Mouse (Mus musculus): ENCODE measurements around the gene Lman2. TPM values are rescaled to one million over a fixed set of nuclear protein-coding genes. Genes with fewer than 3 reads are reported as not detected.

The Lman2 gene
- polyA plus RNA-seq, 1 experiment, result 81.4 TPM

DNA sequence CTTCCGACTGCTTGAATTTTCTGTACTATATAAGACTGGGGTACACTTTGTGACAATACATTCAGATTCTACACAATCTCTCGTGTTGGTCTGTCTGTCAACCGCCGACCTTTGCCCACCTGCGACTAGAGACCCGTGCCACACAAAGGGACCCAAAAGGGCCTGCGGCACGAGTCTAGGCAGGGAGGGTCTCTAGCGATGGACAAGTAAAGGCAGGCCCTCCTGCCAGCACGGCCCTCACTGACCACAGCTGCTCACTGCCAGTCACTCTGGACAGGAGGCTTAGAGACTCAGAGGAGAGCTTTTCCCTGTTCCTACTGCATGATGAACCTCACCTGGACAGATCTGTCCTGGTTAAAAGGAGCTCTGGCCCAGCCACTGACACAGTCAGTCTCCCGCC, 20.1 kb downstream of the Lman2 start:
- Histone ChIP-seq H3K27me3 (ENCODE audit: control insufficient read depth, insufficient read depth, insufficient read length) (no peaks in the 10 kb centered on the region), H3K36me3 (ENCODE audit: control insufficient read depth, insufficient read depth) (peaks cover 36% of the 10 kb centered on the region), H3ac (ENCODE audit: control insufficient read depth, insufficient read length, low read depth) (no peak overlapping the region), H3K4me3 (ENCODE audit: insufficient read depth, poor library complexity, severe bottlenecking) (no peak overlapping the region), H3K79me3 (ENCODE audit: low read depth) (no peaks in the 10 kb centered on the region), H3K79me2 (ENCODE audit: control insufficient read depth, insufficient read depth) (no peaks in the 10 kb centered on the region)
- TF ChIP-seq USF1 (IDR thresholded peaks at IDR 0.05; ENCODE audit: low read depth) (no peak), MYOD1 (IDR thresholded peaks at IDR 0.05; ENCODE audit: control insufficient read depth, insufficient read length, low read depth) (no peak), CEBPB (IDR thresholded peaks at IDR 0.05; ENCODE audit: low read depth) (no peak), MYOG (IDR thresholded peaks at IDR 0.05; ENCODE audit: control insufficient read depth, extremely low read depth, insufficient read length) (no peak), MAX (IDR thresholded peaks at IDR 0.05) (no peak)

DNA sequence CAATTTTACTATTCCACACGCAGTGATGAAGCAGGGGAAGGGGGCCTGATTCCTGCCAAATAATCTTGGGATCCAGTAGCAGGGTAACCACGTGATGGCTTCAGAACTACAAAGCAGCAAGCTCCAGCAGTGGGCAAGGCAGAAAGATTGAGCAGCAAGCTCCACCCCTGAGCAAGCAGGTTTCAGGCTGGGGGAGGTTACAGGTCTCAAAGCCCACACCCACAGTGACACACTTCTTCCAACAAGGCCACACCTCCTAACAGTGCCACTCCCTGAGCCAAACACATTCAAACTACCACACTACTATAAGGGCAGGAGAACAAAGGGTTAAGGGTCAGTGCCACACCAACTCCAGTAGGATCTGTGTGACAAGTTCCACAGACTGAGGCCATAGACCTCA, 23.3 kb downstream of the Lman2 start:
- TF ChIP-seq MAX (IDR thresholded peaks at IDR 0.05), result no peak
- peak; percentile 60 for TF ChIP-seq USF1 (IDR thresholded peaks at IDR 0.05; ENCODE audit: low read depth)
- no peak overlapping the region for H3K4me3 ChIP-seq (ENCODE audit: insufficient read depth, poor library complexity, severe bottlenecking)
- H3K36me3 ChIP-seq (ENCODE audit: control insufficient read depth, insufficient read depth), result peaks cover 5% of the 10 kb centered on the region
- no peak overlapping the region for H3ac ChIP-seq (ENCODE audit: control insufficient read depth, insufficient read length, low read depth)
- H3K27me3 ChIP-seq (ENCODE audit: control insufficient read depth, insufficient read depth, insufficient read length), result no peaks in the 10 kb centered on the region
- H3K79me3 ChIP-seq (ENCODE audit: low read depth), result no peaks in the 10 kb centered on the region
- no peaks in the 10 kb centered on the region for H3K79me2 ChIP-seq (ENCODE audit: control insufficient read depth, insufficient read depth)

DNA sequence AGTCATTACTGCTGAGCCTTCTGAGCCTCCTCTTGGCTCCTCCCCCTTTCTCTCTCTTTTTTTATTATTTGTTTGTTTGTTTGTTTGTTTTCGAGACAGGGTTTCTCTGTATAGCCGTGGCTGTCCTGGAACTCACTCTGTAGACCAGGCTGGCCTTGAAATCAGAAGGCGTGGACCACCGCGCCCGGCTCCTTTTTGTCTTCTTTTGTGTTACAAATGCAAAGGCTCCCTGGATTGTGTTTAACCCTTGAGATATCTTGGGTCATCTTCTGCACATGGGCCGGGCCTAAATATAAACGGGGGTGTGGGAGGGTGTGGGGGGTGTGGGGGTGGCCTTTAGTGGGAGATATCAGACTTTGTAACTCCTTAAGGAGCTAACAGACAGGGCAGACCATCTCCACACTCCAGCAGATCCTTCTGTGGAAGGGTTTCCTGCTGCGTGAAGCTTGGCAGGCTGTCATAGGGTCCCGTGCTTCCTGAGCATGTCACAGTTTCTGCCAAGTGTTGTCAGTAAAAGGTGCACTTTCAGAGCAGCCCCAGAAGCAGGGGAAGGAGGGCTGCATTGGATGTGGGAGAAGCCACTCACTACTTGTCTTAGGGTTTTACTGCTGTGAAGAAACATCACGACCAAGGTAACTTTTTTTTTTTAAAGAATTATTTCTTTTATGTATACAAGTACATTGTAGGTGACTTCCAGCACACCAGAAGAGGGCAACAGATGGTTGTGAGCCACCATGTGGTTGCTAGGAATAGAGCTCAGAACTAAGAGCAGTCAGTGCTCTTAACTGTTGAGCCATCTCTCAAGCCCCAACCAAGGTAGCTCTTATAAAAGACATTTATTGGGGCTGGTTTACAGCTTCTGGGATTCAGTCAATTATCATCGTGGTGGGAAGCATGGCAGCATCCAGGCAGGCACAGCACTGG, 24.2 kb downstream of the Lman2 start:
- H3K4me3 ChIP-seq (ENCODE audit: insufficient read depth, poor library complexity, severe bottlenecking), result no peak overlapping the region
- H3K36me3 ChIP-seq (ENCODE audit: control insufficient read depth, insufficient read depth), result no peaks in the 10 kb centered on the region
- no peak overlapping the region for H3ac ChIP-seq (ENCODE audit: control insufficient read depth, insufficient read length, low read depth)
- no peaks in the 10 kb centered on the region for H3K79me2 ChIP-seq (ENCODE audit: control insufficient read depth, insufficient read depth)
- H3K79me3 ChIP-seq (ENCODE audit: low read depth), result no peaks in the 10 kb centered on the region
- TF ChIP-seq MAX (IDR thresholded peaks at IDR 0.05), result no peak
- no peak for TF ChIP-seq CTCF (IDR thresholded peaks at IDR 0.05; ENCODE audit: control insufficient read depth, insufficient read depth, insufficient read length)
- TF ChIP-seq MYOG (IDR thresholded peaks at IDR 0.05; ENCODE audit: control insufficient read depth, extremely low read depth, insufficient read length), result no peak
- no peak for TF ChIP-seq USF1 (IDR thresholded peaks at IDR 0.05; ENCODE audit: low read depth)
- TF ChIP-seq CEBPB (IDR thresholded peaks at IDR 0.05; ENCODE audit: low read depth), result no peak
- no peak for TF ChIP-seq FOSL1 (IDR thresholded peaks at IDR 0.05; ENCODE audit: insufficient read depth, low read length, poor library complexity, severe bottlenecking)
- no peak for TF ChIP-seq MYOD1 (IDR thresholded peaks at IDR 0.05; ENCODE audit: control insufficient read depth, insufficient read length, low read depth)
- H3K27me3 ChIP-seq (ENCODE audit: control insufficient read depth, insufficient read depth, insufficient read length), result no peaks in the 10 kb centered on the region

DNA sequence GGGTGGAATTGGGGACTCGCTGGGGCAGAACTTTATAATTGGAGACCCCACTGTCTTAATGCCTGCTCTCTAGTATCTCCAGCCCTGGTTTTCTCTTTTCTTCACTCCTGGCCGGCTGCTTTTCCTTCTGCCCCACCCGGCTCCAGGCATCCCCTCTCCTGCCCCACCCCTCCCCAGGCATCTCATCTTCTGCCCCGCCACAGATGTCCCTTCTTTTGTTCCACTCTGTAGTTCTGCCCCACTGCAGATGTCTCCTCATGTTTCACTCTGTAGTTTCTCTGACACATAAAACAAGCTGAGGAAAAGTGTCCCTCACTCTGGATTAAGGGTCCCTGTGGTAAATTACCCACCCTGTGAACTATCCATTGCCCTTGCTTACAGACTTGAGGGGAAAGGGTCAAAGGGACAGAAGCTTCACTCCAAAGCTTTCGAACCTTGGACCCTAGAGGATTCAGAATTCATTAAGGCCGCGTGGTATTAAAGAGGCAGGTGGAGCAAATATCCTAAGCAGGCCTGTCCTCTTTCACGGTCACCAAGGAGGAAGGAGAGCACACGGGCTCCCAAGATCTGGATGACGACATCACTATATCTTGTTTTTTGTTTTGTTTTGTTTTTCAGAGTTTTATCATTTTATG, 25.1 kb downstream of the Lman2 start:
- Histone ChIP-seq H3K27me3 (ENCODE audit: control insufficient read depth, insufficient read depth, insufficient read length) (no peaks in the 10 kb centered on the region), H3ac (ENCODE audit: control insufficient read depth, insufficient read length, low read depth) (no peak overlapping the region), H3K79me3 (ENCODE audit: low read depth) (no peaks in the 10 kb centered on the region), H3K79me2 (ENCODE audit: control insufficient read depth, insufficient read depth) (no peaks in the 10 kb centered on the region), H3K4me3 (ENCODE audit: insufficient read depth, poor library complexity, severe bottlenecking) (no peak overlapping the region), H3K36me3 (ENCODE audit: control insufficient read depth, insufficient read depth) (no peaks in the 10 kb centered on the region)
- TF ChIP-seq MAX (IDR thresholded peaks at IDR 0.05) (no peak), USF1 (IDR thresholded peaks at IDR 0.05; ENCODE audit: low read depth) (no peak), MYOG (IDR thresholded peaks at IDR 0.05; ENCODE audit: control insufficient read depth, extremely low read depth, insufficient read length) (no peak), MYOD1 (IDR thresholded peaks at IDR 0.05; ENCODE audit: control insufficient read depth, insufficient read length, low read depth) (no peak), CEBPB (IDR thresholded peaks at IDR 0.05; ENCODE audit: low read depth) (no peak), FOSL1 (IDR thresholded peaks at IDR 0.05; ENCODE audit: insufficient read depth, low read length, poor library complexity, severe bottlenecking) (no peak), CTCF (IDR thresholded peaks at IDR 0.05; ENCODE audit: control insufficient read depth, insufficient read depth, insufficient read length) (no peak)

DNA sequence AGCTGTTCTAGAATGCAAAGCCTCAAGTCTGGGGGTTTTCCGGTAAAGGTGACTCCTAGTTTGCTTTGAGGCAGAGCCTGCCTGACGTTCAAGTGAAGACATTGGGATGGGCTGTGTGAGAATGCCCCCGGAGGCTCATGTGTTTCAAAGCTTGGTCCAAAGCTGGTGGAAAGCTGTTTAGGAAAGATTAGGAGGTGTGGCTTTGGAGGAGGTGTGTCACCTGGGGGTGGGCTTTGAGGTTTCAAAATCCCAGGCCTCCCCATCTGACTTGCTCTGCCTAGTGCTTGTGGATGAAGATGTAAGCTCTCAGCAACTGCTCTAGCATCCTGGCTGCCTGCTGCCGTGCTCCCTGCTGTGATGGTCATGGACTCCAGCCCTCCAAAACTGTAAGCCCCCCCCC, 26.9 kb downstream of the Lman2 start:
- Histone ChIP-seq H3K27me3 (ENCODE audit: control insufficient read depth, insufficient read depth, insufficient read length) (no peaks in the 10 kb centered on the region), H3ac (ENCODE audit: control insufficient read depth, insufficient read length, low read depth) (no peak overlapping the region), H3K36me3 (ENCODE audit: control insufficient read depth, insufficient read depth) (no peaks in the 10 kb centered on the region), H3K79me2 (ENCODE audit: control insufficient read depth, insufficient read depth) (no peaks in the 10 kb centered on the region), H3K4me3 (ENCODE audit: insufficient read depth, poor library complexity, severe bottlenecking) (no peak overlapping the region), H3K79me3 (ENCODE audit: low read depth) (no peaks in the 10 kb centered on the region)
- no peak for TF ChIP-seq CTCF (IDR thresholded peaks at IDR 0.05; ENCODE audit: control insufficient read depth, insufficient read depth, insufficient read length)
- TF ChIP-seq USF1 (IDR thresholded peaks at IDR 0.05; ENCODE audit: low read depth), result no peak
- TF ChIP-seq FOSL1 (IDR thresholded peaks at IDR 0.05; ENCODE audit: insufficient read depth, low read length, poor library complexity, severe bottlenecking), result no peak
- TF ChIP-seq MYOD1 (IDR thresholded peaks at IDR 0.05; ENCODE audit: control insufficient read depth, insufficient read length, low read depth), result no peak
- no peak for TF ChIP-seq CEBPB (IDR thresholded peaks at IDR 0.05; ENCODE audit: low read depth)
- TF ChIP-seq MYOG (IDR thresholded peaks at IDR 0.05; ENCODE audit: control insufficient read depth, extremely low read depth, insufficient read length), result no peak
- no peak for TF ChIP-seq MAX (IDR thresholded peaks at IDR 0.05)

Data from C2C12 (cell line).